Mouse (Mus musculus) adrenal gland, postnatal 14 days (tissue): ENCODE measurements around the gene Ldah. TPM values are rescaled to one million over a fixed set of nuclear protein-coding genes. Genes with fewer than 3 reads are reported as not detected.
"Not testable (repeated sequence)": the region's sequence is repeated elsewhere in the genome, so short reads cannot be mapped to it uniquely, and the experiment has no call there.

Experiments
- DNase-seq: peaks from one replicate; pipeline ENCODE4 v3.0.0; 2021; ENCODE audit warnings: mixed read lengths
- long read RNA-seq, 2 experiments: library from polyadenylated mRNA; stranded (forward); transcript quantifications; one replicate each; pipeline ENCODE4 v2.0.0; 2021
- total RNA-seq: library from RNA; stranded (reverse); gene quantifications from 2 replicates; pipeline ENCODE4 v1.2.3, GENCODE M21; 2021

Ldah gene
- total RNA-seq, result 41.9 and 43.6 TPM in 2 replicates
- long read RNA-seq, experiment 1, transcript Ldah-201 (7 exons, 2,737 nt), result major isoform, 9 of 52 reads
- long read RNA-seq, experiment 1, partial matches to known transcripts, result 2 of 52 reads
- long read RNA-seq, experiment 1, other reads (novel, unspliced or antisense), result 40 of 52 reads
- long read RNA-seq, experiment 2, transcript Ldah-201 (7 exons, 2,737 nt), result major isoform, 10 of 47 reads
- long read RNA-seq, experiment 2, partial matches to known transcripts, result 1 of 47 reads
- long read RNA-seq, experiment 2, other reads (novel, unspliced or antisense), result 35 of 47 reads

DNA sequence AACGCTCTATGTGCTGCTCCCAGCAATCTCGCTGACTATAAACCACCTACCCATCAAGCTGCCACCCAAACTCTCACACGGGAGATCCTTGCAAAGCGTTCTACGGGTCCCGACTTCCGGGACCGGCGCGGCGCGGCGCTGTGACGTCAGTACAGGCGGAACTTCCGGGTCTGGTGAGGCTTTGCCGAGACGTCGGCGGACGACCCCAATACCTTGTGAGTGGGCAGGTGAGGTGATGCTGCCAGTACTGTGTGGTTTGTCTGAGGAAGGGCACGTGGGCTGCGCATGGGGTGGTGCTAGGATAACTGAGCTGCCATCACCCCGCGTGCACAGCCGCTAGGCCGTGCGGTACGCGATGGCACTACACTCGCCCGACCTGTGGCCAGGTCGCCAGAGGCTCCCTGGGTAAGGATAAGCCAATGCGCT lies at the start of gene Ldah:
Gene Ldah (plus strand): TSS at position 130 of the 426 bp plus-strand sequence.
- peak; percentile 95 for DNase-seq

DNA sequence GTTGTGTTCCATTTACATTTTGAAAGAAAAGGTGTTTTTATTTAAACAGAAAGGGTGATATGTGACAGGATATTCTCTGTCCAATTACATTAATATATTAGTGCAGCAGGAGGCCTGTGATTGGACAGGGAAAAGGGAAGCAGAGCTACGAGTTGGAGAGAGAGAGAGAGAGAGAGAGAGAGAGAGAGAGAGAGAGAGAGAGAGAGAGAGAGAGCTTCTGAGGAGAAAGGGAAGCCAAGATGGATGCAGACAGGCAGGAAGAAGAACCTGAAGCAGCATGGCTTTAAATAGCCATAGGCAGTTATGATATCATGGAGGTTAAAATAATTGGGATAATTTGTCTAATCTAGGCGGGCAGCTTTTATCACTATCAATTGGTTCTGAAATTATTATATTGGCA lies 40.2 kb upstream of the Ldah start:
- no peak for DNase-seq

DNA sequence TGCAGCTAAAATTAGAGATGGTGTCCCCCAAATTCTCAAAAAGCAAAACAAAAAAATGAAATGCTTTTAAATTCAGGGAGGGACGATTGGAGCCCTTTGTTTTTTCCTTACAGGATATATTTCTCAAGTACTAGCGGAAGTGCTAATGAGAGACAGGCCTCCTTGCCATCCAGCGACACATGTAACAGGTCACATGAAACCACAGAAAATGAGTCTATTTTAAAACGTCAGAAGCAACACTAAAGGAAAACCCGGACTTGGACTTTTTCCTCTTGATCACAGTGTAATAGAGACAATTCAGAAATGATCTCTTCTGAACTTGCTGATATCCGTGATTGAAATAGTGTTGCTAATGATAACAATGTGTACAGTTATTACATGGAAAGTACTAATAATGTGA lies 27.0 kb upstream of the Ldah start:
- DNase-seq, result no peak

DNA sequence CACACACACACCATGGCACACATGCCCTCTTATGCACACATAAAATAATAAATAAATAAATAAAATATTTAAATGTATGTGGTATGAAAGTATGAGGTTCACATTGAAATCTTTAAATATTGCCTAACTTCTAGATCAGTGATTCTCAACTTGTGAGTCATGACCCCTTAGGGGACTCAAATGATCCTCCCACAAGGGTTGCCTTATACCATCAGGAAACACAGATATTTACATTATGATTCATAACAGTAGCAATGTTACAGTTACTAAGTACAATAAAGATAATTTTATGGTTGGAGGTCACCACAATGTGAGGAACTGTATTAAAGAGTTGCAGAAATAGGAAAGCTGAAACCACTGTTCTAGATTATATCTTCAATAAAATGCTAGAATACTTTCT lies 26.2 kb upstream of the Ldah start:
- no peak for DNase-seq

DNA sequence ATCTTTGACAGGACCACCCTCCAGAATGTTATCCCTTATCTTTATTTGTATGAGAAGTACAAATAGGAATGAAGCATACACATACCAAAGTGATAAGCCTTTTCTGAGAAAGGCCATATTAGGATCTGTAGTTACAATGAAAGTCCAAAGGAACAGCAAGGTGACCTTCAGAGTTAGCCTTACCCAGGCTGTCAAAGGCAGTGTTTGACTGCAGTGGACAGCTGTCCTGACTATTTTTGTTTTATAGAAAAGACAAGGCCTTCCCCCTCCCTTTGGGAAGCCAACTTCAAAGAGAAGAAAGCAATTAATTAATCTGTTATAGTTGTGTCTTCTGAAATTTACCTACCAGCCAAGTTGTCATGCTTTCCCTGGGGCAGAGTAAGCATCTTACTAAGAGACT lies 23.4 kb upstream of the Ldah start:
- no peak for DNase-seq

DNA sequence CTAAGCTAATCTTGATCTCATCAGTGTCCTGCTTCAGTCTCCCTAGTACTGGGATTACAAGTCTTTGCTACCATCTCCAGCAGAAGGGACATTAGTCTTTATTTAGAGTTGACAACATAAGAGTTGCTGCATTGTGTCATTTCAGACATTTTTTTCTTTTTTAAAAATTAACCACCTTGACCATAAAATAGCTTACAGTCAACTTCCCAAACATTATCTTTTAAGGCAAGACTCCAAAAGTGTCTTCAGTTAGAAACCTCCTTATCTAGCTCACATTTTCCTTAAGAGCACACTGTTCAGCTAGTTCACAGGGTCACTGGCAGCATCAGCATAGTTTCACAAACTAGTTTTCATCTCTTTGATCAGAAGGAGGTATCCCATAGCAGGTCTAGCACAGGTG lies 19.7 kb upstream of the Ldah start:
- no peak for DNase-seq

DNA sequence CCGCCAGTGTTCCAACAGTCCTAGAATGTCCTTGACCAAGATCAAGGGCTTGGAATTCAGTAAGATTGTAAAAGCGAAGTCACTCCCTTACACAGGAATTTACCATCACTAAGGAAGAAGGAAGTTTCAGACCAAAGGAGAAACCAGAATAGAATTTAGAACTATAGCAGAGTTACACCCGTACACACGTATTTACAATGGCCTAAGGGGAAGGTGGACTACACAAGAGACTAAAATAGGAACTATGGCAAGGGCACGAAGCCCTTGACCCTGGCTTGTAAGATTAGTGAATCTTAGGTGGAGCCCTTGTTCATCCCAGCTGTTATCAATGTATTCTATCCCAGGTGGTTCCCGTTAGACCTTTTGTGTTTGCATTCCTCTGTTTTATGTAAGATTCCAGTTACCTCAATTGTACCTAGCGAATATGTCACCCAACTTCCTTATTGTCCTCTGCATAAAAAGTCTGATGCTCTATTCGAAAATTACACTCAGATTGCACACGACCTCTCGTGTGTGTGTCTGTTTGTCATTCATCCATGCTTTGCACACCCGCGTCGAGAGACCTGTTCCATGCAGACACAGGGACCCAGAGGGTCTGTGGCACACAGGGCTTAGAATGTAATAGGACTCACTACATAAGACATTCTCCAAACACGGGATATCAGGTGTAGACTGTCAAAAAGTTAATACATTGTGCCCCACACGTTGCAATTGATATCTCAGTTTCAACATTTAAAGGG lies 18.9 kb upstream of the Ldah start:
- DNase-seq, result not testable (repeated sequence)

DNA sequence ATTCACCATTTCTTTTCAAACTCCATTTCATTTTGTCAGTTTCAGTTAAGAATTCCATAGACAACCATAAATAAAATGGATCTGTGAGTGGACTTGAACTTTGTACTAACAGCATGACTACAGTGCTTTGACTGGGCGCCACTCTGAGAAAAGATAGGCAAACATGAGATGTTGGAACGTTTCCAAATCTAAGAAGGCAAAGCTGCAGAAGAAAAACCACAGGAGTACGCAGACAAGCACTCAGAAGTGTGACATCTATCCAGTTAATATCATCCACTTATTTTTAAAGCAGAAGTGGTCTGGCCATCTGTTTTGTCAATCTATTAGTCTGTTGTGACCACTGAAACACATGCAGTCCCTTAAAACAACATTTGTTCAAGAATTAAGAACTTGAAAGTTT lies 18.2 kb upstream of the Ldah start:
- DNase-seq, result no peak

DNA sequence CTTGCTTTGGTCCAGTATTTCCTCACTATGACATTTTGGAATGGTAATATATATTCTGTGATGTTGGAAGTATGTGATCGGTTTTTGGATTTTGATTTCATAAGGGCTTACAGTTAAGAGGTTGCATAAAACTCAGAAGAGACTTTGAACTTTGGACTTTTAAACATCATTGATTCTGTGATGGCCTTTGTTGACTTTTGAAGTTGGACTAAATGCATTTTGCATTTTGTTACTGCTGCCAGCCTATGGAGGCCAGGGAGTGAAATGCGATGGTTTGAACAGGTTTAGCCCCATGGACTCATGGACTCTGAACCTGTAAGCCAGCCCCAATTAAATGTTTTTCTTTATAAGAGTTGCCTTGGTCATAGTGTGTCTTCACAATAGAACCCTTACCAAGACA lies 2.2 kb upstream of the Ldah start:
- no peak for DNase-seq

DNA sequence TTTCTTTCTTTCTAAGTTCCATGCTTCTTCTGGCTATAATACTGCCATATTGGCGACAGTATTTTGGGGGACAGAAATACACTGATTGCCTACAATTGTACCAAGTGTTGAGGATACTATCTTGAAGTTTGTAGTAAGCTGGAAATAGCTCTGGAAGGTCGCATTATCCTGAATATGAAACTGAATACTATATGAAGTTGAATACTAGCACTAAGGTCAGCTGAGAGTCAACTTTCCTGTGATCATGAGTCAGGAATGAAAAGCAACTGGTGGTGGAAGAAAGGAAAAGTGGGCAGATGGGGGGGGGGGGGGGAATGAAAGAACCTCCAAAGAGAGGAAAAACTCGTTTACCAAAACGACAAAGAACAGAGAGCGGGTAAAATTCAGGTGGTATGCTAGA lies 329 bp upstream of the Ldah start:
- no peak for DNase-seq

DNA sequence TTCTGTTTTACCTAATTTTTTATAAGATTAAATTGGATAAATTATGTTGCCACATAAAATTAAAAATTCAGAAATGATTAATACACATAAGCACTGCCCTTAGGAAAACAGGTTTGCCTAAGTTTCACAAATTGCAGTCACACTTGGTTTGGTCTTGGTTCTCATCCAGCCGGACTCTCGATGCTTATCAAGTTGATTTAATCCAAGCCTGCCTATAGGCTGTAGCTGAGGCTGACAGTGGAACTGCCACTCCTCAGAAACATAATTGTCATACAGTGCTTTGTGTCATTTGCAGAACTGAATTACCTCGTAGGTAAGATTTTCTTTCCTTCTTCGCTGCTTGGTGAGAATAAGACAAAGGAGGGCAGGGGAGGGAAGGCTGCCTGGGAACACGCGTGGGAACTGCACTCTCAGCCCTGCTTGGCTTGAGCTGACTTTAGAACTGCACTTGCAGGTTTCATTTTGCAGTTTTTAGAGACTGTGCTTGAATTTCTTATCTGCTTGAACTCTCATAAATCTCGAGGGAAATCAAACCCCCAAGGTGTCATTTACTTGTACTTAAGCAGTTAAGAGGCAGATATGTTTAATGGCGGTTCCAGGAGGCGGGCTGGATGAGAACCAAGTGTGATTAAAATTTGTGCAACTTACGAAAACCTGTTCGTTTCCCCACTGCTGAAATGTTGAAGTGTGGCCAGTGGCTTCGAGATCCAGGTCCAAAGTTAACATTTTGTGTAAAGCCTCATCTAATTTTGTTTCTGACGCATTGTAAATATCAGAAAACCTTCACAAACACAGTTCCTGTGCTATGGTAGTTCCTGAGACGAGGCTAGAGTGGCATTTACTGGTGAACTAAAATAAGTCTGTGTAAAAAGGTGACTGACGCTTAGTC lies 8.7 kb downstream of the Ldah start:
- no peak for DNase-seq

DNA sequence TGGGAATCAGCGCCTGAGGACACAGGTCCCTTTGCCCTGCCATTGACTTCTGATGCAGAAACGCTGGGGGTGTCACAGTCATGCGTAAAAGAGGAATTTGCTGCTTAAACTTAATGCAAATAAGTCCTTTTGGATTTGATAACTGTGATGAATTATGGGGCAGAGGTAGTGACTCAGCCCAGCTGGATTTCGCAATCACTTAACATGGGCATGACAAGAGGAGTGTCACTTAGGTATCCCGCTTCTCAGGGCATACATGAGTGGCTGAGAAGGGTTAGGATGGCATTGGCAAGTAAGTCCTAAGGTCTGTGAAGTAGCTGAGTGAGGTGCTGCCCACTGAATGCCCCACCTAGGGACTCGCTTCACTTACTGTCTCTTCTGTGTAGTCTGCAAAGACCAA lies 15.1 kb downstream of the Ldah start:
- peak; percentile 16 for DNase-seq

DNA sequence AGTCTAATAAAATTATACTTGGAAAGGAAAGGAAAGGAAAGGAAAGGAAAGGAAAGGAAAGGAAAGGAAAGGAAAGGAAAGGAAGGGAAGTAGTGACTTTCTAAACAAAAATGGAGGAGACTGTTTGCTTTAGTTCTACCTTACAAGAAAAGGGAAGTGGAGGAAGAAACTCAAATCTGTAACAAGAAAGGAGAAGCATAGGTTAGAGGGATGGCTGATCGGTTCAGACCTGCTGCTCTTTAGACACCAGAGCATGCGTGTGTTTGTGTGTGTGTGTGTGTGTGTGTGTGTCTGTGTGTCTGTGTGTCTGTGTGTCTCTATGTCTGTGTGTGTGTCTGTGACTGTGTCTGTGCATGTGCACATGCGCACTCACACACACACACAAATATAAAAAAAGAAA lies 23.2 kb downstream of the Ldah start:
- DNase-seq, result no peak

DNA sequence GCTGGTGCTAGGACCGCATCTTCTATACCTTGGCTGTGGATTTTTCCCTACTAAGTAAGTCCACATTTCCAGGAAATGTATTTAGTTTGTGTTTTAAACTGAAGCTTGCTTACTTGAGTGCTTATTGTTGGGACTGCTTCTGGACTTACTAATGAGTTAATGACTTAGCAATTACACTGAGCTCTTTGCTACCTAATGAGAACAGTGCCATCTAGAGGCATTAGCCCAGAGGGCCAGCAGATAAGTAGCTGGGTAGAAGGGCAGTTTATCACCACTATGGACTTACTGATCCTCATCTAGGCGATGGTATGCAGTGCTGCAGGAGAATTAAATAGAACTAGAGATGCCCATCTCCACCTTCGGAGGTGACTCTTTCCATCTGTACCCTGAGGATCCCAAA lies 24.8 kb downstream of the Ldah start:
- peak; percentile 14 for DNase-seq

DNA sequence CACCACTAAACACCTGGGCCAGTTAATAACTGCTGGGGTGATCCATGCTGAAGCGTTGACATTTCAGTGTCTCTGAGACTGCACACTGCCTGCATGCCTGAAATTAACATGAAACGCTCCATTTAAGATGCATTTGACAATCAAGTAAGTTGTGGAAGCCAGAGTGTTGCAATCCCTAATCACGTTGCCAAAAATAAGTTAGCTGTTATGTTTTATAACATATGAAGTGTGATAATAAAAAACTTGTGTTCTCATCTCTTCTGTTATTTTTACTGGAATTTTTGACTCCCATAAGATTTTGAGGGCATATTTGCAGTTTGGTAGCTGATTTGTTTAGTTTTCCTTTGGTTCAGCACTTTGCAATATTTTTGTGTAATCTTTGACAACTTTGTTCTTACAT lies 34.3 kb downstream of the Ldah start:
- DNase-seq, result no peak

DNA sequence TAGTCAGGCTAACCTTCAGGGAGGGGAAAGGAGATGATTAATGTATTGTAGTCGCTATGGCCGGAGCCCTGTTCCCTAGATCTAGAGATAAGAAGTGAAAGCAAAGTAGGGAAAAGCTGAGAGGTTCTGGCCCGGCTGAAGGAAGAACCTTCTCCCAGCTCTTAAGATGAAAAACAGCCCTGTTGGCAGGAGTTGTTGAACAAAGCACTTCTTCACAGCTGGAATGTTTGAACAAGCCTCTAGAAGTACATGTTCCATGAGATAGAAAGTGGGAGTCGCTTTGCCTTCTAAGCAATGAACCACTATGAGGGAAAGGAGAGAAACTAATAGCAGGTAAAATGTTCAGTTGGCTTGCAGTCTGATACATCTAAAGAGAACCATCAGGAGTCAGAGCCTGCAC lies 36.8 kb downstream of the Ldah start:
- DNase-seq, result no peak

DNA sequence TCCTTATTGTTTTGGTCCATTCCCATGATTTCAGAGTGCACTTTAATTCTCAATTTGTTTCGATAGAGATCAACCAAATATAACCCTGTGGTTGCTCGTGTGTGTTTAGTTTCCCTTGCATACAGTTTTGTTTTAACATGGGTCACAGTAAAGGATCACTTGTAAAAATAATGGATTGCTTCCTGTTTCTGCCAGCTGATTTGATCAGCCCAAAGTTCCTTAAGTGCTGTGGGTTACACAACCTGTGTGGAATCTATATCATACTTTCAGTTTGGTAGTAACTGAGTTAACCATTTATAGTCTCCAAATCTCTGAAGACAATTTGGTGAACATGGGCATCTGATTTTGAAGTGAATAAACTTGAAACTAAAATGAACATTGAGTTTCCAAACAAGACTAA lies 52.4 kb downstream of the Ldah start:
- no peak for DNase-seq

DNA sequence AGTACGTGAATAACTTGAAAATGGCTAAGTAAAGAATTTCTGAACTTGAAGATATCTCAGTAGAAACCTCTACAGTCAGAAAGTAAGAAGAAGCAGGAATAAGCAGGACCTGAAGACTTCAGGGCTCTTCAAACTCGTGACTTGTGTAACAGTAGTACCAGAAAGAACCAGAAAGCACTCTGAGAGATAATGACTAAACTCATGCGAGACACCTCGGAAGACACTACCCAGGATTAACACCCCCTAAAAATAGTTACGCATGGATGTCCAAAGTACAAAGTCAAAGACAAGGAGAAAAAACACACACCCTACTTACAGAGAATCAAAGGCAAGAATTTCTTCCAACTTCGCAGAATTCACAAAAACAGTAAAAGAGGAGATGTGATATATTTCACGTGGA lies 58.4 kb downstream of the Ldah start:
- no peak for DNase-seq

DNA sequence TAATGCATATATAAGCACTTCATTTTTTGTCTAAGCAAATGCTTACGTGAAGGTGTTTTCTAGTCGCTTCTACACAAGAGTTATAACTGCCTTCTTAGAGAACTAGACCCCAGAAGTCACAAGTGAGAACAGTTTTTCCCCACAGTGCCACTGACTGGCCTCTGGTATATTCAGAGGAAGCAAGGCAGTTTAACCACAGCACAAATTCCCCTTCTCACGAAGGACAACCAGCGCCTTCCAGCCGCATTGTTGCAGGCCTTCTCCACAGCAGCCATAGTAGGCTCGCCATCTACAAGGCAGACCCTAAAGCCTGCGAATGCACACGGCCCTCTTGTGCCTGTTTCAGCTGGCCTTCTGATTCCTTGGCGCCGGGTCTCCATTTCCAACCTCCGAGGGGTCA lies 61.7 kb downstream of the Ldah start:
- no peak for DNase-seq

DNA sequence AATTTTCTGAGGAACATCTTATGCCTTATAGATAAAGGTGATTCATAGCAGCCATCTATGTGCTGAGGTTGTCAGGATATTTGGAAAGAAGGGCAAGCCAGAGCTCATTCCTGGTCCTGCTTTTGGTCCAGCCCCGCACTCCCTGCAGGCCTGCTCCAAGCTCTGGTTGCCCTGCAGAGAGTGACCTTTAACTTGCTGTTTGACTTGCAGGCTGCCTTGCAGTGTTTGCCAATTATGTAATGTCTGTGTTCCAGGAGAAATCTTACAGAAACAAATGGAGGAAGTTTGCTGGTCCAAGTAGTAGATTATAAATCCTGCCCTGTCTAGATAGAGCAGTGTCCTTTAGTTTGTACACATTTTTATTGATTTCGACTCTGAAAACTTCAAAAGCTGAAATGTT lies 63.5 kb downstream of the Ldah start:
- DNase-seq, result no peak

DNA sequence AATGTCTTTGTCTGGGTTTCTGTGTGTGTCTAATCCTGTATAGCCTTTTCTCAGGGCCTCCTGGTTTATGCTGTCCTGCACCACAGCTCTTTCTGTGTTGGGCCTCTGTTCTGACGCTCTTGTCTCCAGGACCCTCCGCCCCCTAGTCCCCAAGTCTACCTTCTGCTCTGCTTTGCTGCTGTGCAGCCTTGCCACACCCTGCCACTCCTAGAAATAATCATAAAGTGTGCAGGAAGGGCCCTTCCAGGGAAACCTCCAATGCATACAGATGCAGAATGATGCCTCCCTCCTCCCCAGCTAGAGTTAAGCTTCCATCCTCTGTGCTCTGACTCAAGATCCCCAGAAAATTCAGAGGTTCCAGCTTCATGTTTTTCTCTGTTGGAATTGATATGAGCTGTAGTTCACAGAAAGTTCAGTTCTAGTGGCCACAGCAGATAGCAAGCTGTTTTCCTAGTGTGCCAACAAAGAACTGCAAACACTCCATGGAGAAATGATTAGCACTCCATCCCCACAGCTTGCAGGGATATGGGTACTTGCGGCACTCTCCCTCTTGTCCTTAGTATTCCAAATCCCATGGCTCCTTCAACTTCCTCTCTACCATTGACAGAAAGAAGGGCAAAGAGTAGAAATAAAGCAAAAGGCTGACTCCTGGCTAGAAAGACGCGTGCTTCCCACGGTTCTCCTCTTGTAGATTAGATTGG lies 65.7 kb downstream of the Ldah start:
- DNase-seq, result no peak

DNA sequence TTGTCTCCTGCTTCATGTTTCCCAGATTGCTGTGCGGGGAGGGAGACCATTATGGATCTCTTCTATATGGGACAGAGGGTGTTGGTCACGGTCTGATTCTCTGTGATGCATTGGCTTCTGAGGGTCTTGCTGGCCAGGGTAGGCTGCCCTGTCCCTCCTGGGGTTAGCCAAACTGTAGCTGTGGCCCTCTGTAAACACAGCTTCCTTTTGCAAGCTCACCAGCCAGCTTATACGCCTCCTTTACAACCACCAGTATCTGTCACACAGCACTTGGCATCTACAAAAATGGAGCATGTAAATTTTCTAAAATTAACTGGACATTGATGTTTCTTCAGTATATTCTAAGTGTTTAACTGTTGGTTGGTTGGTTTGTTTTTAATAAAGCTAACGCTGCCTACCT lies 67.5 kb downstream of the Ldah start:
- no peak for DNase-seq
